Mouse (Mus musculus) kidney, postnatal 4 days (tissue): ENCODE results near the gene Bglap2.
"Not testable (repeated sequence)": the region's sequence is repeated elsewhere in the genome, so short reads cannot be mapped to it uniquely, and the experiment has no call there.

Experiments used
- DNase-seq, 2 experiments: peaks; one replicate each; pipeline ENCODE4 v3.0.0; 2021; ENCODE audit warnings: mixed read lengths in 2 of 2

Gene Bglap2

DNA sequence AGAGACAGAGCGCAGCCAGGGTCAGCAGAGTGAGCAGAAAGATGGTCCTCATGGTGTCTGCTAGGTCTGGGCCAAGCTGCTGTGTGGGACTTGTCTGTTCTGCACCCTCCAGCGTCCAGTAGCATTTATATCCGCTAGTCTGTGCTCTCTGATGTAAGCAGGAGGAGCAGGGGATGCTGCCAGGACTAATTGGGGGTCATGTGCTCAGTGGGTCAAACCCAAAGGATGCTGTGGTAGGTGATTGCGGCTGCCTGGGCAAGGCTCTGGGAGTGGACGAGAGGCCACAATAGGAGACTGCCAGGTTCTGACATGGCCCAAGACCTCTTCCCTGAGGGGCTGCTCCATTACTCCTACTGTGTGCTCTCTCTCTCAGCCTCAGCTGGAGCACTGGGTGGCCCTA, 5.9 kb upstream of the Bglap2 start, which contains the start of gene Bglap:
Bglap (minus strand) TSS at position 101 of the 400 bp plus-strand sequence.
- DNase-seq = no peak

DNA sequence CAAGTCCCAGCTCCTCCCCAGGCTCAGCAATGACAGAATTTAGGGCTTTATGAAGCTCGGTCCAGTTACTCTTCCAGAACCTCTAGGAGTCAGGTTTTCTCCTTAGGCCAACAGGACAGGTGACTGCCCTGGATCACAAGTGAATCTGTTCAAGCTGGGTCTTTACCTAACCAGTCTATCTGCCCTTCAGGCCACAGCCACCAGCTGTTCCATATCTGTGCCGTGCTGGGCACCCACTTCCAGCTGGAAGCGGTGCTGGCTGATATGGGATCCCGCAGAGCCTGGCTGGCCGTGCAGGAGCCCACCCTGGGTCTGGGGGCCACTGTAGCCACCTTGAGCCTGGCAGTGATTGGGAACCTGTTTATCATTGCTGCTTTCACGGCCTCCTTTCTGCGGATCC, 3.9 kb upstream of the Bglap2 start:
- not testable (repeated sequence) for DNase-seq

DNA sequence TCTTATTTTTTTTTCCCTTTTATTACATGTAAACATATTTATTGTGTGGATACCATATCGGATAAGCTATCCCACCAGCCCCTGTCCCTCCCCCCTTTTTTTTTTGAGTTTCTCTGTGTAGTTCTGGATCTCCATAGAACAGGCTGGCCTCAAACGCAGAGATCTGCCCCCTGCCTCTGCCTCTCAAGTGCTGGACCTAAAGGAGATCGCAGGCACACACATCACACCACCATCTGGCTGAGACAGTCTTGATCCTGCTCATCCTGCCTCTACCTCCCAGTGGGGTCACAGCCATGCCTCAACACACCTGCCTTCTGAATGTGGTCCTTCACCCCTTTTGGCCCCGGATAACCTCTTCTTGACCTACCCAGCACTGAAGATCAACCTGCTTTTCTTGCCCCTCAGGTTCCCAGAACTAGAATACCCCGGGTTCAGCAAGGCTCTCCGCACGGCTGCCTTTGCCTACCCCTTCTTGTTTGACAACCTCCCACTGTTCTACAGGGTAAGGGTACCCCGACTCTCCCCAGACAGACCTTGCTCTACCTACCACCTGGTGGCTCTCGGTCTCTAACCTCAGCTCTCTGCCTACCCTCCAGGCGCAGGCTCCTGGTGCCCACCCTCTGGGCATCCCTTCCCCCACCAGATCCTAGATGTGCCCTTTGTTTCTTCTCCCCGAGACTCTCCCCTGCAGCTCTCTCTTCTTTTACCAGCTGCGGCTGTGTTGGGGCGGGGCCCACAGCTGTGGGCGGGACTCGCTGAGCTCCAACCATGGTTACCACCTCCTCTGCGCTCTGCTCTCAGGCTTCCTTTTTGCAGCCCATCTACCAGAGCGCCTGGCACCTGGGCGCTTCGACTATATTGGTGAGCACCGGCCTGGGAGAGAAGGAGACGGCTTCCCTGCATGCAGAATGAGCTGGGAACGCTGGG, 3.2 kb upstream of the Bglap2 start:
- peak; percentile 59 to 71 for DNase-seq

DNA sequence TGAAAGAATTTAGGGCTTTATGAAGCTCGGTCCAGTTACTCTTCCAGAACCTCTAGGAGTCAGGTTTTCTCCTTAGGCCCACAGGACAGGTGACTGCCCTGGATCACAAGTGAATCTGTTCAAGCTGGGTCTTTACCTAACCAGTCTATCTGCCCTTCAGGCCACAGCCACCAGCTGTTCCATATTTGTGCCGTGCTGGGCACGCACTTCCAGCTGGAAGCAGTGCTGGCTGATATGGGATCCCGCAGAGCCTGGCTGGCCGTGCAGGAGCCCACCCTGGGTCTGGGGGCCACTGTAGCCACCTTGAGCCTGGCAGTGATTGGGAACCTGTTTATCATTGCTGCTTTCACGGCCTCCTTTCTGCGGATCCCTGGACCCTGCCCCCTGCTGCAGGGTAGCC, 1.9 kb downstream of the Bglap2 start:
- DNase-seq = not testable (repeated sequence)

DNA sequence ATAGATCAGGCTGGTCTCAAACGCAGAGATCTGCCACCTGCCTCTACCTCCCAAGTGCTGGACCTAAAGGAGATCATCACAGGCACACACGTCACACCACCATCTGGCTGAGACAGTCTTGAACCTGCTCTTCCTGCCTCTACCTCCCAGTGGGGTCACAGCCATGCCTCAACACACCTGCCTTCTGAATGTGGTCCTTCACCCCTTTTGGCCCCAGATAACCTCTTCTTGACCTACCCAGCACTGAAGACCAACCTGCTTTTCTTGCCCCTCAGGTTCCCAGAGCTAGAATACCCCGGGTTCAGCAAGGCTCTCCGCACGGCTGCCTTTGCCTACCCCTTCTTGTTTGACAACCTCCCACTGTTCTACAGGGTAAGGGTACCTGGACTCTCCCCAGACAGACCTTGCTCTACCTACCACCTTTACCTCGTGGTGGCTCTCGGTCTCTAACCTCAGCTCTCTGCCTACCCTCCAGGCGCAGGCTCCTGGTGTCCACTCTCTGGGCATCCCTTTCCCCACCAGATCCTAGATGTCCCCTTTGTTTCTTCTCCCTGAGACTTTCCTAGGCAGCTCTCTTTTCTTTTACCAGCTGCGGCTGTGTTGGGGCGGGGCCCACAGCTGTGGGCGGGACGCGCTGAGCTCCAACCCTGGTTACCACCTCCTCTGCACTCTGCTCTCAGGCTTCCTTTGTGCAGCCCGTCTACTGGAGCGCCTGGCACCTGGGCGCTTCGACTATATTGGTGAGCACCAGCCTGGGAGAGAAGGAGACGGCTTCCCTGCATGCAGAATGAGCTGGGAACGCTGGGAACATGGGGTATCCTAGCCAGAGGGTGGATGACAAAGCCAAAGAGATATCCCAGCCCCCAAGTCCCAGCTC, 2.5 kb downstream of the Bglap2 start:
- DNase-seq = peak; percentile 48 to 64

DNA sequence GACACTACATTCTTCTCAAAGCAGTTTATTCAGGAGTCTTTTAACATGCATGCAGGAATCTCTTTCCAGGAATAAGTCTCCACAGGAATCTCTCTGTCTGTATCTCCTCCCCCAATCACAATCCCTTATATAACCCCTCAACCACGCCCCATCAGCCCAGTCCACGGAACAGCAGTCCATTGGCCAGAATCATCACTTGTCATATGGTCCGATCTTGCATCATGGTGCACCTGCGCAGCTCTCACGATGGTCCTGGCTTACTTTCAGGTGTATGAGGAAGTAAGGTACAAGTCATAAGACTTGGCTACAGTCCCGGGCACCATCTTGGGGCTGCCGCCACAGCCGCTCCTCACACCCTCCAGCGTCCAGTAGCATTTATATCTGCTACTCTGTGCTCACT, 5.9 kb downstream of the Bglap2 start, which contains the start of gene Bglap3:
Bglap3 (minus strand) TSS at position 101 of the 400 bp plus-strand sequence.
- DNase-seq = not testable (repeated sequence)

DNA sequence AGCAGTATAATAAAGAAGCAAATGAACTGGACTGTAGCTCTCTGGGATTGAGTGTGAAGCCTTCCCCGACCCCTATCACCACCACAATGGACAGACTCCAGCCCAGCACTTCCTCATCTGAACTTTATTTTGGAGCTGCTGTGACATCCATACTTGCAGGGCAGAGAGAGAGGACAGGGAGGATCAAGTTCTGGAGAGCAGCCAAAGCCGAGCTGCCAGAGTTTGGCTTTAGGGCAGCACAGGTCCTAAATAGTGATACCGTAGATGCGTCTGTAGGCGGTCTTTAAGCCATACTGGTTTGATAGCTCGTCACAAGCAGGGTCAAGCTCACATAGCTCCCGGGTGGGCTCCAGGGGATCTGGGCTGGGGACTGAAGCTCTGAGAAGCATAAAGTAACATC, 10.0 kb downstream of the Bglap2 start:
- not testable (repeated sequence) for DNase-seq

DNA sequence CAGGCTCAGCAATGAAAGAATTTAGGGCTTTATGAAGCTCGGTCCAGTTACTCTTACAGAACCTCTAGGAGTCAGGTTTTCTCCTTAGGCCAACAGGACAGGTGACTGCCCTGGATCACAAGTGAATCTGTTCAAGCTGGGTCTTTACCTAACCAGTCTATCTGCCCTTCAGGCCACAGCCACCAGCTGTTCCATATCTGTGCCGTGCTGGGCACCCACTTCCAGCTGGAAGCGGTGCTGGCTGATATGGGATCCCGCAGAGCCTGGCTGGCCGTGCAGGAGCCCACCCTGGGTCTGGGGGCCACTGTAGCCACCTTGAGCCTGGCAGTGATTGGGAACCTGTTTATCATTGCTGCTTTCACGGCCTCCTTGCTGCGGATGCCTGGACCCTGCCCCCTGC, 11.0 kb downstream of the Bglap2 start:
- DNase-seq = not testable (repeated sequence)

DNA sequence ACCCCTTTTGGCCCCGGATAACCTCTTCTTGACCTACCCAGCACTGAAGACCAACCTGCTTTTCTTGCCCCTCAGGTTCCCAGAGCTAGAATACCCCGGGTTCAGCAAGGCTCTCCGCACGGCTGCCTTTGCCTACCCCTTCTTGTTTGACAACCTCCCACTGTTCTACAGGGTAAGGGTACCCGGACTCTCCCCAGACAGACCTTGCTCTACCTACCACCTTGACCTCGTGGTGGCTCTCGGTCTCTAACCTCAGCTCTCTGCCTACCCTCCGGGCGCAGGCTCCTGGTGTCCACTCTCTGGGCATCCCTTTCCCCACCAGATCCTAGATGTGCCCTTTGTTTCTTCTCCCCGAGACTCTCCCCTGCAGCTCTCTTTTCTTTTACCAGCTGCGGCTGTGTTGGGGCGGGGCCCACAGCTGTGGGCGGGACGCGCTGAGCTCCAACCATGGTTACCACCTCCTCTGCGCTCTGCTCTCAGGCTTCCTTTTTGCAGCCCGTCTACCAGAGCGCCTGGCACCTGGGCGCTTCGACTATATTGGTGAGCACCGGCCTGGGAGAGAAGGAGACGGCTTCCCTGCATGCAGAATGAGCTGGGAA, 11.6 kb downstream of the Bglap2 start:
- peak; percentile 70 to 76 for DNase-seq

DNA sequence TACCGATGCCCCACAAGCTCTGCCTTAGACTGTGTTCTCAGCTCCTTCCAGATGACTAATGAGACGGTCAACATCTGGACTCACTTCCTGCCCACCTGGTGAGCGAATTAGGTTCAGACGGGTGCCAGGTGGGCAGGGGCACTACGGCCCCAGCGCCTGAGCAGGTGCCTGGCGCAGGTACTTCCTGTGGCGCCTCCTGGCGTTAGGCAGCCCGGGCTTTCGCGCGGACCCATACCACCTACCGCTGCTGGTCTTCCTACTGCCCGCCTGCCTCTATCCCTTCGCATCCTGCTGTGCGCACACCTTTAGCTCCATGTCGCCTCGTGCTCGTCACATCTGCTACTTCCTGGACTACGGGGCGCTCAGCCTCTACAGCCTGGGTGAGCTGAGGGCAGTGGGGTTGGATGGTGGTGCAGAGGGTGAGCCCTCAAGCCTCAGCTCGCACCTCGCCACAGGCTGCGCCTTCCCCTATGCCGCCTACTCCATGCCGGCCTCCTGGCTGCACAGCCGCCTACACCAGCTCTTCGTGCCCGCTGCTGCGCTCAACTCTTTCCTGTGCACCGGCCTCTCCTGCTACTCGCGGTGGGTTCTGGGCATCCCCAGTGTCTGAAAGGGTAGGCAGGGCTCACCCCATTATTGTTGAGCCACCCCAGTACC, 12.7 kb downstream of the Bglap2 start:
- no peak for DNase-seq

DNA sequence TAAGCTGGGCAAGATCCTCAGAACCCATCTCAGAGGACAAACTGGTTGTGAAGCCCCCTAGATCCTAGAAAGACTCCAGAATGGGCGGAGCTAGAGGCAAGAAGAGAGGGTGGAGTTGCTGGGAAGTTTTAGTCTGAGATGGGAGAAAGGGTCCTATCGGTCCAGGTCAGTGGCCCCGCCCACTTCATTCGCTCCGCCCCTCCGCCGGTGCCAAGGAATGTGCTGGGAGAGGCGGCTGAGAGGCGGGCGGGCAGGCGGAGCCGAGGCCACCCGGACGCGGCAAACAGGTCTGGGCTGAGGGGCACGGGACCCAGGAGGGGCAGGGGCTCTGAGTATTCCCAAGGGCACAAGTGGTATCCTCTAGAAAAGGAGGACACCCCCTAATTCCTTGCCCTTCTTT, 14.2 kb downstream of the Bglap2 start, which contains the start of gene Paqr6:
Paqr6 (plus strand) TSS at position 248 of the 400 bp plus-strand sequence.
- peak; percentile 88 to 90 for DNase-seq

DNA sequence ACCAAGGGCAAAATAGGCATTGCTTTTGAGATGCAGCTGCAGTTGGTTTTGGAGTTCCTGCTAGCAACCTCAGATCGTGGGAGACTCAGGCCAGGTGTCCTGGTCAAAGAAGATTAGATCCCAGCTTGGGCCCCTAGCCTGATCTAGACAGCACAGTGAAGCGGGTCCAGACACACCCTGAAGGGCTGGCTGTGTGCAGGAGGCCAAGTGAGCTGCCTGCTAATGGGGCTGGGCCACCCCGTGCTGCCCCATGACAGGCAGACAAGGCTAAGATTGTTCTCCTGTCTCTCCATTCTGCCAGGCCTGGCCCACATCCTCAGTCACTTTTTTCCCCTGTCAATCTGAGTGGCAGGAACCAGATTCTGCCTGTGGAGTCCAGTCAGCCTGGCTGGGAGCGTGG, 14.8 kb downstream of the Bglap2 start:
- no peak for DNase-seq

DNA sequence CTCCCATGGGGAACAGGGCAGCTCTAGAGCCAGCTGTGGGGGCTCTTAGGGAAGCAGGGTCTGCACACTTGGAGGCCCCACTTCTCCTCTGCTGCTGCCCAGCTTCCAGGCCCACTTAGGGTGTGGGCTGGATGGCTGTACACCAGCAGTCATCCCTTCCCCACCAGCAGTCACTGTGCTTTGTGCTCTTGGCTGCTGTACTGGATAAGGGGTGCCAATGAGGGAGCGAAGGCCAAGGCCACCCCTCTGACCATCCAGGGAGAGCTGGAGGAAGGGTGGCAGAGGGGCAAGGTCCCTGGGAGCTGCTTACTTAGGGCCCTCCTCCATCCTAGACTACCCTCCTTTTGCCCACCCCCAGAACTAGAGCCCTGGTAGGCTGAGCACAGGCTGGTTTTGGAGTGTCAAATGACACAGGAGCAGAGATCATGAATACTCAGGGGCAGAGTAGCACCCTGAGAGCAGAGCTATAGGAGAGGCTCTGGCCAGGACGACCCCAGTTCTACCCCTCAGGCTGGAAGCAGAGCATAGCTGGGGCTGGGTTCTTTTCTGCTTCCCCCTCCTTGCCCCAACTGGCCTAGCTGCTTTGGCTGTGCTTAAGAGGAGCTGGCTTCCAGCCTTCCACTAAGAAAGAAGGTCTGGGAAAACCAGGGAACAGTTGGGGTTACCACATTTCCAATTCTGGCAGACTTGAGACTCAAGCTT, 16.7 kb downstream of the Bglap2 start:
- no peak for DNase-seq

DNA sequence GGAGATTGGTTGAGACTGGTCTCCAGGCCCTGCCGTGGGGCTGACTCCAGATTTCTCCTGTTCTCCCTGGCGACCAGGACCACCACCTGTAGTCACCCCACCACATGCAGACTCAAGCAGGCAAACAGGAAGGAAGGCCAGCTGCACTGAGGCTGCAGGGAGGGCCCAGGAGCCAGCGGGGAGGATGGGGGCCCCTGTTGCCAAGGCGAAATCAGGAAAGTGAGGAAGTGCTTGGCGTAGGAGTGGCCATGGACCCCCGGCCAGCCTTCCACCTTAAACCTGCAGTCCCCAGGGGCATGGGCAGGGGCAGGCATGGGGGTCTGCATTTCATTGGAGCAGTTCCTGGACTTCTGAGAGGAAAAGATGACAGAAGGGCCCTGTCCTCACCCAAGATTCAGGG, 17.4 kb downstream of the Bglap2 start:
- no peak for DNase-seq

DNA sequence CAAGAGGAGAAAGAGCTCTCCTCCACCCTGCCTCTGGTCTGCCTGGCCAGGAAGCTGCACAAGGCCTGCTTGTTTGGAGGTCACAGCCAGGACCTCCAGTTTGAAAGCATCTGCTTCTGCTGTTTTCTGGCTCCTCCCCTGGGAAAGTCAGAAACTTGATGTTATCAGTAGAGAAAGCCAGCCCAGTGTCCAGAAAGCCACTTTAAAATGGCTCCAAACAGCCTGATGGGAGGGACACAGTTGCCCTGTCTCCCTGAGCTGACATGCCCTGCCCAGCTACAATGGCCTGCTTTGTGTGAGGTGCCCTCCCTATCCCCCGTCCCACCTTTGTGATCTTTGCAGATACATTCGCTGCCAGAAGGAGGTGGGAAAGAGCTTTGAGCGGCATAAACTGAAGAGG, 18.5 kb downstream of the Bglap2 start:
- DNase-seq = no peak

DNA sequence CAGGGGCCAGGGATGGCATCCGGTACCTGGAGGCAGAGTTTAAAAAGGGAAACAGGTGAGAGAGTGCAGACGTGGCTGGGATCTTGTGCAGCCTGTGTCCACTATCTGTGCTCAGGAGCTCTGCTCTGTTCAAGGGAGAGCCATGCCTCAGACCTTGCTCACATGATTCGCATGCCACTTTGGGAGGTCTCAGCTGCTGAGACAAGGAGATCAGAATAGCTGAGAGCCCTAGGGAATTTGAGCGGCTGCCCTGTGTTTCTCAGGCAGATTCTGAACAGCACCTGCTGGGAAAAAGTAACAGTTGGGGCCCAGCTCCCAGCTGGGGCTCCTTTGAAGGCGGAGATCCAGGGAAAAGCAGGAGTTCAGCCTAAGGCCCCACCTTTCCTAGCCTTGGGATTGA, 18.9 kb downstream of the Bglap2 start:
- no peak for DNase-seq

DNA sequence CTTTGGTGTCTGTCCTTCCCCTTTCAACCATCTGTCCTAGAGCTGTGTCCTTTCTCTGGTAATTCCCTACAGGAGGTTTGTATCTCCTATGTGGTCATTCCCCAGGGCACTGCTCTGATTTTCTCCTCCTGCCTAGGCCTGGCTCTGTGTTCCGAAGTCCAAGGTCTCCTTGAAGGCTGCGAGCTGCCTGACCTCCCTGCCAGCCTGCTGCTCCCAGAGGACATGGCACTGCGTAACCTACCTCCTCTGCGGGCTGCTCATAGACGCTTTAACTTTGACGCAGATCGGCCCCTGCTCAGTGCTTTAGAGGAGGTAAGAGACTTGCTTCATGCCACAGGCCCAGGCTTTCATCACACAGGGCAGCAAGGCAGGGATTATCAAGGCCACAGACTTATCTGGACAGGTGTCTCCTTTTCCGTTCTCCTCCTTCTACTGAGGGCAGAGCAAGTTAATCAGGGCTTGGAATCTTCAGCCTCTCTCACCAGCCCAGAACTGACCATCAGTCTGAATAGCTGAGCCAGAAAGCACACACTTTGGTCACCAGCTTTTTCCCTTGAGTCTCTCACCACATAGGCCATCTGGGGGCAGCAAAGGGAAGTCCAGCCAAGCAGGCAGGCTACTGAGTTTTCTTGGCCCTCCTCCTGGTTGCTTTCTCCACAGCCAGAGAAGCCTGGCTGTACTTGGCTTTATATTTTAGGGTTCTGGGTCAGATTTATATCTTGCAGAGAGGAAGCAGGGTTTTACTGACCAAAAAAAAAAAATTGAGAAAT, 23.9 kb downstream of the Bglap2 start:
- peak in 1 of 2 experiments; percentile 22 for DNase-seq

DNA sequence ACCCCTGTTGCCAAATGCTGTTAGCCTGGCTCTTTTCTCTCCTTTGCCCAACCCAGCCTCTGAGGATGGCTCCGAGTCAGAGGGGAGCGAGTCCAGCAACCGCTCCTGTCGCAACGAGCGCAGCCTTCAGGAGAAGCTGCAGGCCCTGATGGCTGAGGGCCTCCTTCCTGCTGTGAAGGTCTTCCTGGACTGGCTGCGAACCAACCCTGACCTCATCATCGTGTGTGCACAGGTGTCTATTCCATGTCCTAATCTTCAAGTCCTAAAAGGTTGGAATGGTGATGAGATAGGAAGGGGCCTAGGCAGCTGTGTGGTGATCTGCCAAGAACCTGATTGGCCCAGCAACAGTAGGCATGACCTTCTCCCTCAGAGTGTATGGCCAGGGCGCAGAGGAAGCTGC, 25.6 kb downstream of the Bglap2 start:
- no peak for DNase-seq

DNA sequence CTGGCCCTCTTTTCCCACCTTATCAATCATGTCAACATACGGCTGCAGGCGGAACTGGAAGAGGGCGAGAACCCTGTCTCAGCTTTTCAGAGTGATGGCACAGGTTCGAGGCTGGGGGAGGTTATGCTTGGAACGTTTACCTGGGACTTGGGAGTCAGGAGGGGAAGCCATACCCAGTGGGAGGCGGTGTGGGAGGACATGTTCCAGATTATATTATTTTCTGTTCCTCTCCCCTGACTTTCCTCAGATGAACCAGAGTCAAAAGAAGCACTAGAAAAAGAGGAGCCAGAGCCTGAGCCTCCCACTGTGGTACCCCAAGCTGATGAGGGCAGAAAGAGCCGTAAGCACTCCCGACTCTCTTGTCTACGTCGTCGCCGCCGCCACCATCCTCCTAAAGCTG, 27.8 kb downstream of the Bglap2 start:
- no peak for DNase-seq

DNA sequence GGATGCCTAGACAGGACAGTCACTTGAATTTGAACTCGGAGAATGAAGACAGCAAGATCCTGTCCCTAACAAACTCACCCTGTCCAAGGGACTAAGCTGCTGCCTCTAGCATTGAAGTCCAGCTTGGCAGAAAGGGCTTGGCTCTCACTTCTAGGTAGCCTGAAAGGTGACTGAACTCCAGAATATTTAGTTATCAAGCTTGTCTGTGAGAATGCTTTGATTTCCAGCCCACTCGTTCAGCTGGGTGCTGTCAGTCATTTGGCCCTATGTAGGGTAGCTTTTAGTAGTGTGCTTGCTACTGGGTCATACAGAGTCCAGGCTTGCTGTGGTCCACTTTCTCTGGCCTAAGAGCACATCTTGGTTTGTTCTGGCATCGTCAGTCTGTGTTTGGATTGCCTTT, 39.5 kb downstream of the Bglap2 start:
- DNase-seq = no peak

DNA sequence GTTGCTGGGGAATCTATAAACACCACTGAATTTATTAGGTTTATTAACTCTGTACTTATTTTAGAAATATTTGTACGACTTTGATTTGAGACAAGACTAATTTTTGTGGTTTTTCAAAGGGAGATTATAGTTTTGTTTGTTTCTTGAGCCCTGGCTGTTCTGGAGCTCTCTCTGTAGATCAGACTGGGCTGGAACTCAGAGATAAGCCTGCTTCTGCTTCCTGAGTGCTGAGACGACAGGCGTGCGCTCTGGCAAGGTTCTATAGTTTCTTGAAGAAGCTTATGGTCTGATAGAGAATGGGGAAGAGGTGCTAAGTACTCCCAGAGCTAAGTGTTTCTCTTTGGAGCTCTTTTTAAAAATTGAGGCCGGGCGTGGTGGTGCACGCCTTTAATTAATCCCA, 40.2 kb downstream of the Bglap2 start:
- DNase-seq = no peak
